ENCODE assay signal across 28 mouse cellular contexts in the genomic region with DNA sequence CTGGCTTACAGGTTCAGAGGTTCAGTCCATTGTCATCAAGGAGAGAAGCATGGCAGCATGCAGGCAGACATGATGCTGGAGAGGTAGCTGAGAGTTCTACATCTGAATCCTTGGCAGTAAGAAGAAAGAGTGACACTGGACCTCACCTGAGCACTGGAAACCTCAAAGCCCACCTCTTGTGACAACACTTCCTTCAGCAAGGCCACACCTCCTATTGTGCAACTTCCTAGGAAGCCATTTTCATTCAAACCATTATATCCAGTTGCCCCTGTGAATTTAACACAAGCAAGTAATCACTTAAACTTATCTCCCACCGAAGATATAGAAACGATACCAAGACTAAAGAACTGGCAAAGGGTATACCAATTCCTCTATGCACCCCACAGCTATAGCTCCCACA.
A peak's percentile ranks its signal among the peaks of the same experiment; 100 is the strongest.
DNase-seq lines count a peak whose midpoint lies in the region; ATAC-seq and TF ChIP-seq lines count a peak whose summit lies in the region.
"Had no signal": no experiment of that assay in that cellular context is flagged by ENCODE, and none has a peak within 500 bp of the region (broad histone marks: within the 10 kb centered on the region; RNA-seq: fewer than 3 reads in every experiment).

No protein-coding gene starts in this region.

- peak overlapping the region; percentile 46 for H3K27ac ChIP-seq in liver, embryonic 15.5 days (replicated peaks)
- H3K27ac ChIP-seq in bone marrow, adult 2 months (ENCODE audit: control insufficient read depth, insufficient read depth, low read depth, low read length, poor library complexity), result peak overlapping the region; percentile 87; the same call in 1 of the 2 replicates
- H3K27ac ChIP-seq: embryonic facial prominence, embryonic 10.5 days; embryonic facial prominence, embryonic 15.5 days; forebrain, embryonic 12.5 days; heart, embryonic 10.5 days; heart, embryonic 15.5 days; hindbrain, embryonic 12.5 days; midbrain, embryonic 12.5 days; neural tube, embryonic 12.5 days had no signal

- no peak overlapping the region for H3K4me3 ChIP-seq in liver, embryonic 15.5 days (replicated peaks)
- H3K4me3 ChIP-seq in bone marrow, adult 2 months (replicated peaks; ENCODE audit: control insufficient read depth, low read depth, low read length), result peak overlapping the region; percentile 46
- H3K4me3 ChIP-seq: embryonic facial prominence, embryonic 10.5 days; embryonic facial prominence, embryonic 15.5 days; forebrain, embryonic 12.5 days; heart, embryonic 10.5 days; heart, embryonic 15.5 days; hindbrain, embryonic 12.5 days; megakaryocyte, embryonic 14.5 days; midbrain, embryonic 12.5 days; myocyte; neural tube, embryonic 12.5 days had no signal

- ATAC-seq in liver, embryonic 15.5 days (ENCODE audit: insufficient read depth), result no peak
- ATAC-seq: forebrain, postnatal 0 days; Patski had no signal

- H3K9ac ChIP-seq in liver, embryonic 15.5 days, result no peak overlapping the region
- H3K9ac ChIP-seq: embryonic facial prominence, embryonic 15.5 days; forebrain, embryonic 12.5 days; forebrain, postnatal 0 days; heart, embryonic 15.5 days; hindbrain, embryonic 12.5 days; lung, embryonic 14.5 days; midbrain, embryonic 12.5 days; neural tube, embryonic 12.5 days had no signal

- H3K9me3 ChIP-seq in liver, embryonic 15.5 days (replicated peaks), result no peaks in the 10 kb centered on the region
- H3K9me3 ChIP-seq: embryonic facial prominence, embryonic 10.5 days; embryonic facial prominence, embryonic 15.5 days; forebrain, embryonic 12.5 days; heart, embryonic 10.5 days; heart, embryonic 15.5 days; hindbrain, embryonic 12.5 days; megakaryocyte, embryonic 14.5 days; midbrain, embryonic 12.5 days; neural tube, embryonic 12.5 days had no signal

- H3K27me3 ChIP-seq in liver, embryonic 15.5 days, result no peaks in the 10 kb centered on the region
- H3K27me3 ChIP-seq: embryonic facial prominence, embryonic 15.5 days; forebrain, embryonic 12.5 days; heart, embryonic 15.5 days; hindbrain, embryonic 12.5 days; megakaryocyte, embryonic 14.5 days; midbrain, embryonic 12.5 days; neural tube, embryonic 12.5 days; Patski had no signal

- 73% methylated on average over 2 of the region's 2 CpGs for WGBS in liver, embryonic 15.5 days (ENCODE audit: insufficient replicate concordance)
- 69% methylated on average over 2 of the region's 2 CpGs for WGBS in bone marrow, adult 2 months

- no peak for TF ChIP-seq CTCF in bone marrow, adult 2 months (IDR thresholded peaks at IDR 0.05; ENCODE audit: control insufficient read depth, insufficient read depth, low read length)

- peaks cover 85% of the 10 kb centered on the region for H3K4me1 ChIP-seq in liver, embryonic 15.5 days (replicated peaks)
- H3K4me1 ChIP-seq in bone marrow, adult 2 months (ENCODE audit: control insufficient read depth, insufficient read depth, low read length), result peaks cover 8% of the 10 kb centered on the region; the same call in 1 of the 2 replicates

- TF ChIP-seq POLR2A in bone marrow, adult 2 months (IDR thresholded peaks at IDR 0.05; ENCODE audit: borderline replicate concordance, control insufficient read depth, low read depth, low read length), result no peak

- intact Hi-C loops in gastrocnemius, postnatal 14 days (cut with DNase I; ENCODE audit: low total_unique reads), result no loop called here

- H3K36me3 ChIP-seq in liver, embryonic 15.5 days (replicated peaks), result no peaks in the 10 kb centered on the region
- H3K36me3 ChIP-seq: embryonic facial prominence, embryonic 10.5 days; embryonic facial prominence, embryonic 15.5 days; forebrain, embryonic 12.5 days; heart, embryonic 10.5 days; heart, embryonic 15.5 days; hindbrain, embryonic 12.5 days; midbrain, embryonic 12.5 days; neural tube, embryonic 12.5 days had no signal

- no peak overlapping the region for H3K4me2 ChIP-seq in liver, embryonic 15.5 days
- H3K4me2 ChIP-seq: embryonic facial prominence, embryonic 15.5 days; forebrain, embryonic 12.5 days; heart, embryonic 15.5 days; hindbrain, embryonic 12.5 days; lung, embryonic 14.5 days; midbrain, embryonic 12.5 days; neural tube, embryonic 12.5 days had no signal

- DNase-seq in liver, result no peak
- DNase-seq in ES-CJ7 (ENCODE audit: low read depth, low spot score), result peak; percentile 55
- DNase-seq in heart, adult 11 months, result no peak
- no peak for DNase-seq in gastrocnemius, postnatal 14 days
- DNase-seq: adrenal gland, postnatal 25 days; cerebellum, adult 2 months; cerebellum, postnatal 14 days; forebrain, postnatal 0 days; heart, postnatal 36 days; kidney, adult 18-20 months; kidney, postnatal 25 days; lung, embryonic 14.5 days; lung, postnatal 14 days; right cerebral cortex, postnatal 4 days; thymus, postnatal 4 days had no signal
